Mouse (Mus musculus) spleen, adult 2 months (tissue): ENCODE measurements around the gene Fam181a. TPM values are rescaled to one million over a fixed set of nuclear protein-coding genes. Genes with fewer than 3 reads are reported as not detected.

Source experiments
- DNase-seq, 2 experiments: peaks; one replicate each; pipeline versions ENCODE4 v3.0.0 to v3.0.0-alpha.2; 2012 to 2021; ENCODE audit warnings: low spot score in 2 of 2, low read depth in 1 of 2
- H3K27ac ChIP-seq: fragments of 200-500 bp; 2 replicates; pipeline ENCODE4 v1.5.1; 2012; ENCODE audit warnings: low read length, inconsistent platforms; ENCODE audit not compliant: insufficient read depth
- H3K27me3 ChIP-seq: fragments of 200-500 bp; 2 replicates; pipeline ENCODE4 v1.6.1; 2012; ENCODE audit warnings: mild to moderate bottlenecking, moderate library complexity, low read length, inconsistent platforms; ENCODE audit not compliant: control insufficient read depth, insufficient read depth
- H3K36me3 ChIP-seq: fragments of 200-500 bp; 2 replicates; pipeline ENCODE4 v1.6.1; 2012; ENCODE audit warnings: mild to moderate bottlenecking, low read length, inconsistent platforms; ENCODE audit not compliant: control insufficient read depth, insufficient read depth
- H3K4me1 ChIP-seq: fragments of 200-500 bp; 2 replicates; pipeline ENCODE4 v1.6.1; 2011; ENCODE audit warnings: inconsistent platforms; ENCODE audit not compliant: control insufficient read depth, insufficient read depth, insufficient read length
- H3K4me3 ChIP-seq: fragments of 200-500 bp; 2 replicates; pipeline ENCODE4 v1.5.1; 2011; ENCODE audit warnings: mild to moderate bottlenecking, inconsistent platforms; ENCODE audit not compliant: insufficient read depth, insufficient read length; ENCODE audit errors: extremely low read depth
- CTCF ChIP-seq: fragments of 200-500 bp; IDR thresholded peaks from 2 replicates; pipeline ENCODE4 v1.5.1; 2011; ENCODE audit warnings: mild to moderate bottlenecking, inconsistent platforms; ENCODE audit not compliant: insufficient read depth, insufficient read length, insufficient replicate concordance; ENCODE audit errors: extremely low read depth
- POLR2A ChIP-seq: fragments of 200-500 bp; IDR thresholded peaks from 2 replicates; pipeline ENCODE4 v1.6.1; 2011; ENCODE audit warnings: low read depth, low read length, inconsistent platforms
- WGBS: fragments of 180-500 bp; shearing (Covaris S2); methylation state at CpG from one replicate; pipeline ENCODE4 v1.1.7; 2018; 5-methylcytosine and 5-hydroxymethylcytosine counted together
- polyA plus RNA-seq: library from polyadenylated mRNA; depleted of rRNA; stranded (reverse); fragments of >200 nt; gene quantifications from 2 replicates; pipeline ENCODE4 v1.2.3, GENCODE M21; 2012

The Fam181a gene
- polyA plus RNA-seq, 1 experiment = not detected

- no peak for TF ChIP-seq POLR2A
- TF ChIP-seq CTCF = no peak
- Histone ChIP-seq H3K36me3 (no peaks in the 10 kb centered on the region), H3K4me3 (no peak overlapping the region), H3K4me1 (0 out of 2 replicates have a peak, but pooled peaks cover 3% of the 10 kb centered on the region), H3K27ac (no peak overlapping the region), H3K27me3 (no peaks in the 10 kb centered on the region)
- DNase-seq = no peak
- 75% methylated on average over 21 of the region's 21 CpGs for WGBS
These were observed 3.3 kb downstream of the Fam181a start for GRCm38 (mm10) chr12:103313871-103314639.

DNA sequence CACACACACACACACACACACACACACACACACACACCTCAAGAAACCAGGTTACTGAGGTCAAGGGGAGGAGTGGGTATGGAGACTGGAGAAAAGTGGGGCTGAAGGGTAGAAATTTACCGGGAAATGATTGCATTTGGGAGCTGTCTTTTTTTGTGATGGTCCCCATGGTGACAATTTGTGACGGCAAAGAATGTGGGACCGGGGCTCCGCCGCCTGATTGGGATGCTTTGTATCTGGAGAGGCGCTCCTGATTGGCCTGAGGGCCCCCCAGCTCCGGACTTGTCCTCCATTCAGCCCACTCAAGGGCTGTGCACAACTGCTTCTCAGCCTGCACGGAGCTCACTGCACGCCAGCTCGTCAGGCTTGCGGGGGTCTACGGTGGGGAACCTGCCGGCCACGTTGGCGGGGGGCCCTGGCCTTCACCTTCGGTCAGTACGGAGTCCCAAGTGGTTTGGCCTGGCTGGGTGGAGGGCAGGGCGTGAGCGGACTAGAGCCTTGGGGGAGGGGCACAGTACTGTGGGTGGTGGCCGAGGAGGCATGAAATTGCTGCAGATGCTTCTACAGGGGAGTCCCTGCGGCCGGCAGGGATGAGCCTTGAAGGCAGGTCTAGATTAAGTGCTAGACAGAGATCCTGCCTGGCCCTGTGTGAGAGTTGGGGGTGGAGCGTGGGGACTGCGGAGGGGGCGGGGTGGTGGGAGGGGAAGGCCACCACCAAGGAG lies 4.0 kb downstream of the Fam181a start:
- Histone ChIP-seq H3K27ac (no peak overlapping the region), H3K27me3 (no peaks in the 10 kb centered on the region), H3K4me1 (0 out of 2 replicates have a peak, but pooled peaks cover 3% of the 10 kb centered on the region), H3K36me3 (no peaks in the 10 kb centered on the region), H3K4me3 (no peak overlapping the region)
- WGBS = 24% methylated on average over 25 of the region's 25 CpGs
- DNase-seq = no peak
- TF ChIP-seq POLR2A (no peak), CTCF (no peak)

DNA sequence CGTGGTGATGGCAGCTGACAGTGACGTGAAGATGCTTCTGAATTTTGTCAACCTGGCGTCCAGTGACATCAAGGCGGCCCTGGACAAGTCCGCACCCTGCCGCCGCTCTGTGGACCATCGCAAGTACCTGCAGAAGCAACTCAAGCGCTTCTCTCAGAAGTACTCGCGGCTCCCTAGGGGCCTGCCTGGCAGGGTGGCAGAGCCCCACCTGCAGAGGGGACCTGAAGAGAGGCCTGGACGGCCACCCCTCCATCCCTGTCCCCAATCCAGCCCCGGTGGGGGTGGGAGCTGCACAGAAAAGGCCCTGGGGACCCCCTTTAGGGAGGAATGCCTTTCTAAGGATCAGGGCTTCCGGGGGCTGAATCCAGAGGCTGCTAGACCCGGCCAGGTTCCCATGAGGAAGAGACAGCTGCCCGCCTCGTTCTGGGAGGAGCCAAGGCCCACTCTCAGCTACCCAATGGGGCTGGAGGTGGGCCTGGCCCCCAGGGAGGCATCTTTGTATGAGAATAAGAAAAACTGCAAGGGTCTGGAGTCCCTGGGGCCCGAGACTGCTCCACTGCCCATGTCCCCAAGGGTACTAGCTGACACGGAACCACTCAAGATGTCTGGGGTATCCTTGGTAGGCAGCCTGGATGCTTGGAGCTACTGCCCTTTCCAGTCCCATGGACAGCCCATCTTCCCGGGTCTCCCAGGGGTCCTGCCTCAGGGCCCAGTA lies 5.2 kb downstream of the Fam181a start:
- 45% methylated on average over 20 of the region's 20 CpGs for WGBS
- Histone ChIP-seq H3K27me3 (no peaks in the 10 kb centered on the region), H3K27ac (no peak overlapping the region), H3K36me3 (no peaks in the 10 kb centered on the region), H3K4me3 (no peak overlapping the region), H3K4me1 (0 out of 2 replicates have a peak, but pooled peaks cover 3% of the 10 kb centered on the region)
- TF ChIP-seq CTCF (no peak), POLR2A (no peak)
- DNase-seq = no peak

DNA sequence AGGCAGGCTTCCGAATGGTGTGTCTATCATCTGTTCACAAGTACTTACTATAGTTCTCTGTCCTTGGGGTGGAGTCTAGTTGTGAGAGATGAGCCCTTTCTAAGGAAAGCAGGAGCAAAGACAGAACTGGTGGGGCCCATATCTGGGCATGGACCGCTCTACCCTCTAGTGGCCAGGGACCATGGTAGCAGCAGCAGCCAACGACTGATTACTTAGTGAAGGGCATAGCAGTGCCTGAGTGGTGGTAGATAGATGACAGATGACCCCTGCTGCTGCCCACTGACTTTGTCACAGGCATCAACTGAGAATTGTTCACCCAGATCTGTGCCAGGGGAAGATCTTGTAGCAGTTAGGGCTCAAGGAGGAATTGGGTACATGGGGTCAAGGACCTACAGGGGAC lies 12.0 kb downstream of the Fam181a start:
- H3K27me3 ChIP-seq = no peaks in the 10 kb centered on the region
- WGBS = 28% methylated on average over 3 of the region's 3 CpGs
- no peak overlapping the region for H3K4me3 ChIP-seq
- peaks cover 6% of the 10 kb centered on the region for H3K4me1 ChIP-seq
- no peaks in the 10 kb centered on the region for H3K36me3 ChIP-seq
- DNase-seq = peak in 1 of 2 experiments; percentile 42
- peak; percentile 42; the same call in 1 of the 2 replicates for TF ChIP-seq CTCF
- no peak for TF ChIP-seq POLR2A
- H3K27ac ChIP-seq = no peak overlapping the region

DNA sequence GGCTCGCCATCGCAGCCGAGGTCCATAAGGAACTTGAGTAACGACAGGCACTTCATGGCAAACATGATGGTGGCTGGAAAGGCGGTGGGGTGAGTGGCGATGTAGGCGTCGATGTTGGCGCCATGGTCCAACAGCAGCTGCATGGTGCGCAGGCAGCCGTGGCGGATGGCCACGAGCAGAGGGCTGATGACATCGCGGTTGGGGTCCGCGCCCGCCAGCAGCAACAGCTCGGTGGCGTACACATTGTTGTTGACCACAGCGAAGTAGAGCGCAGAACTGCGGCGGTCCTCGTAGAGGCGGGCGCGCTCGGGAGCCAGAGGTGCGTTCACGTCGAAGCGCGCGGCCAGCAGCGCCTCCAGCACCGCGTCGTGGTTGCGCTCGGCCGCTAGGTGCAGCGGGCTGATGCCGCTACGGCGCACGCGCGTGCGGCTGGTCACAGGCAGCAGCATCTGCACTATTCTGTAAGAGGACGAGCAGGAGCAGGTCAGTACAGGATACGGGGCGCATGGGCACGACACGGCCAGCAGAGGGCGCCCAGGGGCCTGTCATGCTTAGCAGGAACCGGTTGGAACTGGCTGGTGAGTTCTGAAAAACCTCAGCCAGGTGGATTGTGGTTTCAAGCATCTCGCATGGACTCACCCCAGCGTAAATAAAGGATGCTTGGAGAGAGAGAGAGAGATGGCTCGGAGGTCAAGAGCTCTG lies 14.5 kb downstream of the Fam181a start:
- DNase-seq = peak; percentile 78 to 90
- WGBS = 14% methylated on average over 60 of the region's 60 CpGs
- H3K36me3 ChIP-seq = no peaks in the 10 kb centered on the region
- peak overlapping the region; percentile 37; the same call in 1 of the 2 replicates for H3K4me3 ChIP-seq
- TF ChIP-seq POLR2A (no peak), CTCF (peak; percentile 98)
- no peaks in the 10 kb centered on the region for H3K27me3 ChIP-seq
- H3K27ac ChIP-seq = no peak overlapping the region
- peaks cover 6% of the 10 kb centered on the region for H3K4me1 ChIP-seq

- H3K27me3 ChIP-seq = no peaks in the 10 kb centered on the region
- DNase-seq = no peak
- WGBS = 82% methylated on average over 4 of the region's 4 CpGs
These were observed 15.8 kb downstream of the Fam181a start for GRCm38 (mm10) chr12:103326569-103326968.

More at GRCm38 (mm10) chr12:103326569-103326968, 15.8 kb downstream of the Fam181a start:
- Histone ChIP-seq H3K36me3 (no peaks in the 10 kb centered on the region), H3K27ac (no peak overlapping the region), H3K4me1 (peaks cover 7% of the 10 kb centered on the region), H3K4me3 (no peak overlapping the region)
- TF ChIP-seq POLR2A (no peak), CTCF (no peak)
